Mouse (Mus musculus): ENCODE data around the gene Farp1.

DNA sequence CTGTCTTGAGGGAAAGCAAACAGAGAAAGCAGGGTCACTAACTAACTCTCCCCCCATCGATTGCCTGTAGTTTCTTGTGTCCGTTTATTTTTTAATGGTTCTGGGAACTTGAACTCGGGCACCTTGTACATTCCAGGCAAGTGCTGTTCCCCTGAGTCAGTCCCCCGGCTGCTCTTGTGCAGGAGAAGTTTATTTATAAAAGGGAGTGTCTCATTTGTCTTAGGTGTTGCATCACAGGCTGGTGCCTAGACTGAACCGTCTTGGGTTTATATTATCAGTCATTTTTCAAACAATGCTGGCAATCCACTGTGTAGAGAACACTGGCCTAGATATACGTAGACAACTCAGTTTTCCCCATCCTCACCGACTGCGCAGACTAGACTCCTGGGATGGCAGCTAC, 204.4 kb downstream of the Farp1 start:
- TF ChIP-seq TAL1 (conservative IDR thresholded peaks at IDR 0.05; ENCODE audit: low read depth, low read length) = no peak
- TF ChIP-seq CTCF (IDR thresholded peaks at IDR 0.05; ENCODE audit: low read depth, low read length) = no peak
- no peak for TF ChIP-seq GATA1 (IDR thresholded peaks at IDR 0.05; ENCODE audit: borderline replicate concordance, low read length)
- TF ChIP-seq GATA2 (IDR thresholded peaks at IDR 0.05; ENCODE audit: borderline replicate concordance, low read depth, low read length) = no peak

Measured in G1E (cell line).